Mouse (Mus musculus) lung, postnatal 36 days (tissue): Measurements from ENCODE around the gene Havcr2.
"Not testable (repeated sequence)": the region's sequence is repeated elsewhere in the genome, so short reads cannot be mapped to it uniquely, and the experiment has no call there.

Experiments used
- DNase-seq: peaks from one replicate; pipeline ENCODE4 v3.0.0; 2022; ENCODE audit warnings: mixed read lengths

Havcr2 gene

GRCm38 (mm10) chr11:46454453-46455045 lies at the start of gene Havcr2:
Gene Havcr2, plus strand, starts transcription at chr11:46454935.
- DNase-seq: peak; percentile 52

DNA sequence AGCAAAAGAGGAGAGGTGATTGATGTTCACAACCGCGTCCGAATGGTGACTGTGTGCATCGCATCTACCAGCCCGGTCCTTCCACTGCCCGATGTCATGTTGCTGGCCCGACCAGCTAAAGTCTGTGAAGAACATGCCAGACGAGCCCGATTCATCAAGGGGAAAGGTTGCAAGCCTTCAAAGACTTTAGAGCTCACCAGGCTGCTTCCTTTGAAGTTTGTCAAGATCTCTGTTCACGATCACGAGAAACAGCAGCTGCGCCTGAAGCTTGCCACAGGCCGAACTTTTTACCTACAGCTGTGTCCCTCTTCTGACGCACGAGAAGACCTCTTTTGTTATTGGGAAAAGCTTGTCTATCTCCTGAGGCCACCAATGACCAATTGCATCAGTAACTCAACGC lies 49.7 kb upstream of the Havcr2 start:
- no peak for DNase-seq

DNA sequence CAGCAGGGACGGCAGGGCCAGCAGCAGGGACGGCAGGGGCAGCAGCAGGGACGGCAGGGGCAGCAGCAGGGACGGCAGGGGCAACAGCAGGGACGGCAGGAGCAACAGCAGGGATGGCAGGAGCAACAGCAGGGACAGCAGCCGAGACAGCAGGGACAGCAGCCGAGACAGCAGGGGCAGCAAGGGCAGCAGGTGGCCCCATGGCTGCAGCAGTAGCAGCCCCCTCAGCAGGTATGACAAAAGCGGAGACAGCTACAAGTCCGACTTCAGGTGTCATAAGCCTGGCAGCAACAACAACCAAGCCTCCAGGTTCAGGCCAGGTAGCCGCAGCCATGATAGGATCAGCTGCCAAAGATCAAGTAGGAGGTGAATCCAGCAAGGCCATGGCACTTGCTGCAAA lies 48.0 kb upstream of the Havcr2 start:
- DNase-seq: no peak

DNA sequence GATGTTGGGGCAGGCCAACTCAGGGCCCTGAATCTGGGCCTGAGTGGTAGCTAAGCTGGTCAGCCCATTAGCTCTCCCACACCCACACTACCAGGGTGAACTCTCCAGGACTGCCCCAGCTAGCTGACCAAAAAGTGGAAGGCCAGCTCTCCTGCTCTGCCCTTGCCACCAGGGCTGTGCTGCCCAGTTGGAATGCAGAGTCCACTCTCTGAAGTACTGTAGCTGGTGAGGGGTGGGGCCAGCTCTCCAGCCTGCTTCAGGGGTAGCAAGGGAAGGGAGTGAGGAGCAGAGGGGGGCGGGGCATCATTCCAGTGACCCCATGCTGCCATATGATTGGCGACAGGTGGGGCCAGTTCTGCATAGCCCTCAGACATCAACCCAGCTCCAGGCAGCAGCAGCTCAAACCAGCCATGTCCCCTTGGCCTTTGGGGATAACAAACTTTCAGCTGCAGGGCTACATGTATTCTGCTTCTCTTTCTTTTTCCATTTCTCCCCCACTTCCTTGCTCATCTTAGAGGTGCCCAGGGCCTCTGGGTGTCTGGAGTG lies 44.6 kb upstream of the Havcr2 start:
- DNase-seq: no peak

DNA sequence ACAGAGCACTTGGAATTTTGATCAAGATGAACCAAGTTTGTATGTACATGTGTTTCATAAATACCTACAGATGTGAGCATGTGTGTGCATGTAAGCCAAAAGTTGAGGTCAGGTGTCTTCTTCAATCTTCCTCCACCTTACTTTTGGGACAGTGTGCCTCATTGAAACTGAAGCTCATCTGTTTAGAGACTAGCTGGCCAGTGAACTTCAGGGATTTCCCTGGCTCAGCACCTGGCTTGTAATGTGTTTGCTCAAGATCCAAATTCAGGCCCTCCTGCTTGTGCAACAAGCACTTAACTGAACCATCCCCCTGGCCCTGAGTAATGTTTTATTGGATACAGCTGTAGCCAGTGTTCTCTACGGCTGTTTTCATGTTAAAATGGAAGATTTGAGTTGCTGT lies 36.3 kb upstream of the Havcr2 start:
- peak; percentile 9 for DNase-seq

- DNase-seq: no peak
Observed at GRCm38 (mm10) chr11:46418860-46419259, 35.9 kb upstream of the Havcr2 start.

DNA sequence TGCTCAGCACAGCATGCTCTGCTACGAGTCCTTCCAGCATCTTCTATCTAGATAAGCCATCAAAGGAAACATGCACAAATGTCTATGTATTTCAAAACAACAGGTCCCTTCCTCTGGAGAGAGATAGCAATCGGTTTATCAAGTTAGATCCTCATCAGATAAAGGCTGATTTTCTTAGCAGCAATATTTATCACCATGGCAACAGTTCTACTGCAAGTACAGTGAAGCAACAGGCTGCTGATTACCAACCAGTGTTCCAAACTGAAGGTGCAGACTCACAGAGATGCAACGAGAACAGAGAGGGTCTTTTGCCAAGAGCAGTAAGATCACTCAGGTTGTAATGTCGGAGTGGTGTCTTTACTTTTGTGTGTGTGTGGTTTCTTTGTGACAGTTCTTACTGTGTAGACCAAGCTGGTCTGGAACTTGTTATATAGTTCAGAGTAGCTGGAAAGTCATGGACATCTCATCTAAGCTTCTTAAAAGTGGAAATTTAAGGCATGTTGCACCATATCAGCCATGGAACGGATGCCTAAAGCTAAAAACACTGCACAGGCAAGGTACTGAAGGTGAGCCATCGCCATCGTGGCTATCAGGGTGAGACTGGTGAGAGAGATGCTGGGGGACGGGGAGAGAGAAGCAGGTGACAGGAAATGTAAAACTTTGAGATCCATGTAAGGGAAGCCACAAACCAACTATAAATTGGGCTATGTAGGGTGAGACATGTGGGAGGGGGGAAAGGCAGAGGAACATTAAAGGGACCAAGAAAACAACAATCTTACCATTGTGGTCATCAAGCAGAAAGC lies 33.4 kb upstream of the Havcr2 start:
- no peak for DNase-seq

DNA sequence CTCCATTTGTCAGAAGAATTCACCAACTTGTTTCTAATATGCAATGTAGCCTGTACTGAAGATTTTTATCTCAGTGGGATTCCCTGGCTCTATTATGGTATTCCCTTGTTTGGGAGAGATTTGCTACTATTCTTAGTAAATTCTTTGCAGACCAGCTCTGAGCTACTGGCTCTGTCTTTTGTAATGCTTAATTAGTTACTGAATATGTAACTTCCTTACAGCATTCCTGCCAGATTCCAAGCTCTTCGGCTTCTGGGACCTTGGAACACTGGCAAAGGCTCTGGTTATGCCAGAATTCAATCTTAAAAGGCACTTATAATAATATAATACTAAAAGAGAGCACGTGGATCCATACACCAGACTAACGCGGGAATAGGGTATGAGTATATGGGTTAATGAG lies 26.6 kb upstream of the Havcr2 start:
- not testable (repeated sequence) for DNase-seq

DNA sequence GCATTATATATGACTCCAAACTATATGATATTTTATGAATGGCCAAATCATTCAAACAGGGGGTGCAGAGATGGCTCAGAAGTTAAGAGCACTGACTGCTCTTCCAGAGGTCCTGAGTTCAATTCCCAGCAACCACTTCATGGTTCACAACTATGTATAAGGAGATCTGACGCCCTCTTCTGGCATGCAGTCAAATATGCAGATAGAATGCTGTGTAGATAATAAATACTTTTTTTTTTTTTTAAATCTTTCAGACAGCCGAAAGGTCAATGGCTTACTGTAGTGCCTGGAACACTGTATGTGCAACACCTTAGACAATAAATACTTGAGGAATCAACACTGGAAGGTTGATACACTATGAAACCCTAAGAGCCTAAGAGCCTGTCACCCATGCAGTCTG lies 24.6 kb upstream of the Havcr2 start:
- DNase-seq: no peak

- DNase-seq: peak; percentile 85
Observed at GRCm38 (mm10) chr11:46431129-46431528, 23.6 kb upstream of the Havcr2 start.

DNA sequence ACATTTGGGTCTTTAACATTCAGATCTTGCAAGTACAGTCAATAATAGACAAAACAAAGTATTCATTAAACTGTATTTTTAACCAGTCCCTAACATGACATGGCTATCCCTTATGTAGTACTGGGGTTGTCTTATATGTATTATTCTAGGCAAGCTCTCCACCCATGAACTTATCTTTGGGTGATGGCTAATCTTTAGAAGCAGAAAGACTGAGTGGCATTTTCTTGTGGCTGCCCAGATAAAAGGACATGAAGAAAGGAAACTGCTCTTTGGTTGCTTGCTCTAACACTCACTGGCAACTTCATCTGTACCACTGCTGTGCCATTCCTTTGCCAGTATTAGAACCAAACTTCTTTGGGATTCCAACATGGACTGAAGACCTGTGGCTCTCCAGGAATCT lies 19.4 kb upstream of the Havcr2 start:
- no peak for DNase-seq

DNA sequence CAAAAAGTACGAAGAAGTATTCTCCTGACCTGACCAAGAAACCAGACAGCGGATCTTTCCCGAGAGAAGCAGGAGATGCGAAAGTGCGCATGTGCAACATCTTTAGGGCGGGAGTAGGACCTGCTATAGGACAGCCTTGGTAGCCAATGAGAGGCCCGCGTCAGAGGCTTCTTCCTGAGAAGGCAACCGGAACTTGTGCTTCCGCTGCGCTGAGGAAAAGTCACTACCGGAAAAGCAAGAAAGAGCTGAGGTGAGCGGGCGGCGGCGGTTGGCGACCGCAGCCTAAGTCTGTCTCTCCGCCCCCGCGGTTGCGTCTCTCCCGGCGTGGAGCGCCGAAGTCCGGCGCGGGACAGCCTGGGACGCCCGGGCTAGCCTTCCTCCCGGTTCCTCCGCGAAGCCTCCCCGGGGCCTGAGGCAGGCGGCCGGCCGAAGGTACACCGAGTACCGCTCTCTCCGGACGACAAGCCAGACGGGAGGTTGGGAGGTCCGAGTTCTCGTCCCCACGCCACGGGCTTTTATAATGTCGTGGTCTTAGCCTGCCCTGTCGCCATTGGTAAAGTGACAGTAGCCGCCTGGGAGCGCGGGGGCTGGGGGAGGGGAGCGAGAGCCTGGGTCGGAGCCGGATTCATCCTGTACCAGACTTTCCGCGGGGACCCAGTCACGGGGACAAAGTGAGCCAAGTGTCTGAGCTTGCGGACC lies 17.8 kb upstream of the Havcr2 start, which contains the start of gene Med7:
Med7 (plus strand) TSS at position 166 of the 699 bp plus-strand sequence.
- DNase-seq: peak; percentile 98

- peak; percentile 17 for DNase-seq
Observed at GRCm38 (mm10) chr11:46437459-46438000, 17.2 kb upstream of the Havcr2 start.

- no peak for DNase-seq
Observed at GRCm38 (mm10) chr11:46439005-46439543, 15.7 kb upstream of the Havcr2 start.

DNA sequence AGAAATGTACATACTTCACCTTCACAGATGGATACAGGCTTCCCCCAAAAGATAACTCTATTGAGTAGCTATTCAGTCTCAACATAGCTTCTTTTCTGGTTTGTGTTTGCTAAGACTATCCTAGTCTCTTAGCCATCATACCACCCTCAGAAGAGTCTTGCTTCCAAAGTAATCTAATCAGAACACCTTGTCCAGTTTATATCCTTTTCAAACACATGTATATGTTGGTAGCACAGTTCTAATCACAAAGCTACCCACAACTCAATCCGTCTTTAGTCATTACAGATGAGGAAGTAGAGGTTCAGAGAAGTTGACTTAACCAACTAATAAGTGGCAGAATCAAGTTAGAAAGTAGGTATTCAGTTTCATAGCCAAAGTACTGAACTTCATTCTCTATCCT lies 13.0 kb upstream of the Havcr2 start:
- no peak for DNase-seq

- peak; percentile 10 for DNase-seq
Observed at GRCm38 (mm10) chr11:46443152-46443551, 11.6 kb upstream of the Havcr2 start.

DNA sequence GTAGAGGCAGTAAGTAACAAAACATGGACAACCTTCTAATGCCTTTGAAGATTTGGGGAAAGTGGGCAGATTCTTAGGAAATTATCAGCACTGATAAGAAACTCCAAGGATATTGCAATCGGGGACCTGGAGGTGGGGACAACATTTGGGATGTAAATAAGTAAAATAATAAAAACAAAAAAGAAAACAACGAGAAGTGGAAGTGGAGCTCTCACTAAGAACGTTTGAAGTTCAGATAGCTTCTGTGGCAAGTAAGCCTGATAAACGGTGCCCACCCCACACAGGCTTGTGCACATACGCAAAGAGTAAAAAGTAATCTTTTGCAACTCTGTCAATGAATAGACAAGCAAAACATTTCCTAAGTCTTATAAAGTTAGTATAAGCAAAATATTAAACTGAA lies 10.8 kb upstream of the Havcr2 start:
- no peak for DNase-seq

DNA sequence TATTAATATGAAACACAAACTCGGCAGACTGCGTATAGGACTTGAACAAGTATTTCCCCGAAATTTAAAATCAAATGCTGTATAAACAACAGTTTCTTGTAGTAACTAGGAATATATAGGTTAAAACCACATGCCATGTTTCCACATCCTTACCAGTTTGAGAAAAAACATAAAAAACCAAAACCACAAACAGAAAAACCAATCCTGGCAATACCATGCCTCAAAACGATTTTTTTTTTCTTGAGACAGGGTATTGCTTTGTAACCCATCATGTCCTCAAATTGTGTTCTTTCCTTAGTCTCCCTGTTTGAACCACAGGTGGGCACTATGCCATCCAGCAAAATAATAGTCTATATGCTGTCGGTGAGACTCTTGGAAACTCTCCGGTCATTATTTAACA lies 8.6 kb upstream of the Havcr2 start:
- no peak for DNase-seq

GRCm38 (mm10) chr11:46447644-46448484 lies 6.9 kb upstream of the Havcr2 start:
- DNase-seq: peak; percentile 16

GRCm38 (mm10) chr11:46449461-46450080 lies 5.2 kb upstream of the Havcr2 start:
- no peak for DNase-seq

- no peak for DNase-seq
Observed at GRCm38 (mm10) chr11:46459960-46460359, 5.2 kb downstream of the Havcr2 start.

DNA sequence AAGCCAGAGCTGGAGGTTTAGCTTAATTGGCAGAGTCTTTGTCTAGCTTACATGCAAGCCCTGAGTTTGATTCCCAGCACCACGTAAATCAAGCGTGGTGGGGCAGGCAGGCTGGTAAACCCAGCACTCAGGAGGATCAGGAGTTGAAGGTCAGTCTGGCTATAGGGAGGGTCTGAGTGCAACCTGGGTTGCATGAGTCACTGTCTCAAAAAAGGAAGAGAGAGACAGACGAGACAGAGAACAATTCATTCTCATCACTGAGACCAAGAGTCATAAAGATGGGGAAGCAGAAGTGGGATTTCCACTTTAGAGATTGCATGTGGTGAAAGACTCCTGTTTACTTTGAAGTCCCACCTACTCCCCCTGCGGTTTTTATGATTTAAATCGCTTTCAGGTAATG lies 6.6 kb downstream of the Havcr2 start:
- peak; percentile 26 for DNase-seq
